Mouse (Mus musculus): ENCODE measurements around the gene Sbk2. TPM values are rescaled to one million over a fixed set of nuclear protein-coding genes. Genes with fewer than 3 reads are reported as not detected.
A peak's percentile ranks its signal among the peaks of the same experiment; 100 is the strongest.

Sbk2 gene
- polyA plus RNA-seq, 1 experiment: 0.06 TPM

GRCm38 (mm10) chr7:4926849-4927248, 37.4 kb downstream of the Sbk2 start:
- H3K27me3 ChIP-seq (ENCODE audit: control insufficient read depth, insufficient read depth, insufficient read length): no peaks in the 10 kb centered on the region
- no peak overlapping the region for H3ac ChIP-seq (ENCODE audit: control insufficient read depth, insufficient read length, low read depth)
- TF ChIP-seq FOSL1 (IDR thresholded peaks at IDR 0.05; ENCODE audit: insufficient read depth, low read length, poor library complexity, severe bottlenecking) (no peak), CEBPB (IDR thresholded peaks at IDR 0.05; ENCODE audit: low read depth) (no peak), MAX (IDR thresholded peaks at IDR 0.05) (no peak), MYOG (IDR thresholded peaks at IDR 0.05; ENCODE audit: control insufficient read depth, extremely low read depth, insufficient read length) (no peak), USF1 (IDR thresholded peaks at IDR 0.05; ENCODE audit: low read depth) (no peak), CTCF (IDR thresholded peaks at IDR 0.05; ENCODE audit: control insufficient read depth, insufficient read depth, insufficient read length) (no peak), MYOD1 (IDR thresholded peaks at IDR 0.05; ENCODE audit: control insufficient read depth, insufficient read length, low read depth) (no peak)
- H3K79me2 ChIP-seq (ENCODE audit: control insufficient read depth, insufficient read depth): no peaks in the 10 kb centered on the region
- no peaks in the 10 kb centered on the region for H3K36me3 ChIP-seq (ENCODE audit: control insufficient read depth, insufficient read depth)
- H3K4me3 ChIP-seq (ENCODE audit: insufficient read depth, poor library complexity, severe bottlenecking): no peak overlapping the region
- no peaks in the 10 kb centered on the region for H3K79me3 ChIP-seq (ENCODE audit: low read depth)

- Histone ChIP-seq H3K79me3 (ENCODE audit: low read depth) (no peaks in the 10 kb centered on the region), H3K36me3 (ENCODE audit: control insufficient read depth, insufficient read depth) (no peaks in the 10 kb centered on the region), H3ac (ENCODE audit: control insufficient read depth, insufficient read length, low read depth) (peak within 1 kb of the TSS; percentile 39), H3K27me3 (ENCODE audit: control insufficient read depth, insufficient read depth, insufficient read length) (no peaks in the 10 kb centered on the region), H3K4me3 (ENCODE audit: insufficient read depth, poor library complexity, severe bottlenecking) (no peak within 1 kb of the TSS), H3K79me2 (ENCODE audit: control insufficient read depth, insufficient read depth) (no peaks in the 10 kb centered on the region)
- TF ChIP-seq USF1 (IDR thresholded peaks at IDR 0.05; ENCODE audit: low read depth): peak; percentile 63
- TF ChIP-seq MYOD1 (IDR thresholded peaks at IDR 0.05; ENCODE audit: control insufficient read depth, insufficient read length, low read depth): peak; percentile 31
- no peak for TF ChIP-seq MYOG (IDR thresholded peaks at IDR 0.05; ENCODE audit: control insufficient read depth, extremely low read depth, insufficient read length)
- no peak for TF ChIP-seq CEBPB (IDR thresholded peaks at IDR 0.05; ENCODE audit: low read depth)
- peak; percentile 2 for TF ChIP-seq MAX (IDR thresholded peaks at IDR 0.05)
Measured at GRCm38 (mm10) chr7:4925441-4926381, 38.5 kb downstream of the Sbk2 start, which contains the start of gene Ssc5d. Gene Ssc5d, plus strand, starts transcription at chr7:4925785.

- Histone ChIP-seq H3K4me3 (ENCODE audit: insufficient read depth, poor library complexity, severe bottlenecking) (no peak overlapping the region), H3K27me3 (ENCODE audit: control insufficient read depth, insufficient read depth, insufficient read length) (no peaks in the 10 kb centered on the region), H3K79me2 (ENCODE audit: control insufficient read depth, insufficient read depth) (no peaks in the 10 kb centered on the region), H3K36me3 (ENCODE audit: control insufficient read depth, insufficient read depth) (peaks cover 7% of the 10 kb centered on the region), H3ac (ENCODE audit: control insufficient read depth, insufficient read length, low read depth) (no peak overlapping the region), H3K79me3 (ENCODE audit: low read depth) (no peaks in the 10 kb centered on the region)
- peak; percentile 67 for TF ChIP-seq MYOD1 (IDR thresholded peaks at IDR 0.05; ENCODE audit: control insufficient read depth, insufficient read length, low read depth)
- TF ChIP-seq USF1 (IDR thresholded peaks at IDR 0.05; ENCODE audit: low read depth): no peak
Measured at GRCm38 (mm10) chr7:4924891-4925301, 39.3 kb downstream of the Sbk2 start.

- peaks cover 10% of the 10 kb centered on the region for H3K36me3 ChIP-seq (ENCODE audit: control insufficient read depth, insufficient read depth)
- H3K4me3 ChIP-seq (ENCODE audit: insufficient read depth, poor library complexity, severe bottlenecking): no peak overlapping the region
- H3K79me2 ChIP-seq (ENCODE audit: control insufficient read depth, insufficient read depth): no peaks in the 10 kb centered on the region
- H3K27me3 ChIP-seq (ENCODE audit: control insufficient read depth, insufficient read depth, insufficient read length): no peaks in the 10 kb centered on the region
- H3K79me3 ChIP-seq (ENCODE audit: low read depth): no peaks in the 10 kb centered on the region
- H3ac ChIP-seq (ENCODE audit: control insufficient read depth, insufficient read length, low read depth): peak overlapping the region; percentile 20
- TF ChIP-seq MAX (IDR thresholded peaks at IDR 0.05) (no peak), CTCF (IDR thresholded peaks at IDR 0.05; ENCODE audit: control insufficient read depth, insufficient read depth, insufficient read length) (peak; percentile 5), MYOG (IDR thresholded peaks at IDR 0.05; ENCODE audit: control insufficient read depth, extremely low read depth, insufficient read length) (no peak), CEBPB (IDR thresholded peaks at IDR 0.05; ENCODE audit: low read depth) (no peak), MYOD1 (IDR thresholded peaks at IDR 0.05; ENCODE audit: control insufficient read depth, insufficient read length, low read depth) (no peak), USF1 (IDR thresholded peaks at IDR 0.05; ENCODE audit: low read depth) (no peak)
Measured at GRCm38 (mm10) chr7:4924483-4924882, 39.7 kb downstream of the Sbk2 start.

GRCm38 (mm10) chr7:4923586-4924364, 40.4 kb downstream of the Sbk2 start:
- Histone ChIP-seq H3K36me3 (ENCODE audit: control insufficient read depth, insufficient read depth) (peaks cover 10% of the 10 kb centered on the region), H3K27me3 (ENCODE audit: control insufficient read depth, insufficient read depth, insufficient read length) (no peaks in the 10 kb centered on the region), H3K4me3 (ENCODE audit: insufficient read depth, poor library complexity, severe bottlenecking) (no peak overlapping the region), H3K79me2 (ENCODE audit: control insufficient read depth, insufficient read depth) (no peaks in the 10 kb centered on the region), H3ac (ENCODE audit: control insufficient read depth, insufficient read length, low read depth) (peak overlapping the region; percentile 20), H3K79me3 (ENCODE audit: low read depth) (no peaks in the 10 kb centered on the region)
- no peak for TF ChIP-seq FOSL1 (IDR thresholded peaks at IDR 0.05; ENCODE audit: insufficient read depth, low read length, poor library complexity, severe bottlenecking)
- peak; percentile 28 for TF ChIP-seq CTCF (IDR thresholded peaks at IDR 0.05; ENCODE audit: control insufficient read depth, insufficient read depth, insufficient read length)
- TF ChIP-seq CEBPB (IDR thresholded peaks at IDR 0.05; ENCODE audit: low read depth): no peak
